Mouse (Mus musculus) lung, postnatal 0 days (tissue): ENCODE measurements at regions not wholly inside any gene's neighbourhood (a gene's known extent, or its start where the extent isn't known, plus 50 kb on each side); places are given as distances from the start of the nearest gene placed in this dataset.

ENCODE experiments used
- CTCF ChIP-seq: IDR thresholded peaks from 2 replicates; pipeline ENCODE4 v1.5.1; 2016; ENCODE audit warnings: antibody characterized with exemption, mild to moderate bottlenecking
- EP300 ChIP-seq: IDR thresholded peaks from 2 replicates; pipeline ENCODE4 v1.6.1; 2016; ENCODE audit warnings: antibody characterized with exemption, mild to moderate bottlenecking, control low read depth

GRCm38 (mm10) chr2:51847964-51848363, 87.0 kb downstream of the Rbm43 start:
- no peak for TF ChIP-seq EP300
- no peak for TF ChIP-seq CTCF
